Mouse (Mus musculus): Measurements from ENCODE around the gene Pknox2.

Gene Pknox2

DNA sequence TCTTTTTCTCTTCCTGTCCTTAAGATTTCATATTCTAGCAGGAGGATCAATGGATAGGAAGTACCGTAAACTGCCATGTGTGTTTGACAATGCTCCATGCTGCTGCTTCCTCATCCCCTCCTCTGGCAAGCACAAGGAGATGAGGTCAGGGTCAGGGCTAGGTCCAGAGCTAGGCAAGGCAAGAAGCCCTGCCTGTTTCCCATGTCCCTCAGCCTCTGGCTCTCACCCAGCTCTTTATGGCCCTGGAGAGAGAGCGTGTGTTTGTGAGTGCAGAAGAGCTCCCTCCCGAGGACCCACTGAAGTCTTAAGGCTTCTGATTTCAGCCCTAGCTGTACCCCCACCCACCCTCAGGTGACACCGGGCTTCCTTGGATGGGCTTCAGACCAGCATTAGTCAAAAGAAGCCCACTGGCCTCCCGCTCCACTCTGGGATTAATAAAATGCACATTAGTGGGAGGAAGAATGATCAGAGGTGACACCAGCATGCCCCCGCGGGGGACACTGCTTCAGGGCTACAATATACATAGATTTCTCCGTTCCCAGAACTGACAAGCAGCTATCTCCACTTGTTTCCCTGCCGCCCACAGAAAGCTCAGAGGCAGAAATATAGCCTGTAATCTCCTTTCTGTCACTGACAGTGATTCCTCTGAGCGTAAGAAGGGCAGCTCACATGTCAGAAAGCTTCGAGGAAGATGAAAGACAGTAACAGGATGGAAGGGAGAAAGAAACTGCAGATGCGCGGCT is 156.4 kb downstream of the Pknox2 start:
- DNase-seq (ENCODE audit: low read depth, low spot score), result no peak

DNA sequence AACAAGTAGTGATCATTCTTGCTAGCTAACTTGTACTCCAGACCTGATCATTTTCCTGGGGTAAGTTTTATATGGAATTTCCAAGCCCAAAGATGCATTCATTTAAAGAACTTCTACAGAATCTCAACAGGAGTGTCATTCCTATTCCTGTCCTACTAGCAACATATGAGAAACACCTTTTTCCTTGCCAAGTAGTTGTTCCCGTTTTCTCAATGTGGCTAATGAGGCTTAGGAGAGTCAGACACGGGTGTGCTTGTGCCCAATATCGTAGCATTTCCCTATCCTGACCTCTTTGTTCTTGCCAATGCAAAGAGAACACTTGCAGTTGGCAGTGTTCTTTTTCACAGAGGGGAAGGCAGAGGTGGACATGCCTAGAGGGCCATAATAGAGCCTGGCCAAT is 157.2 kb downstream of the Pknox2 start:
- no peak for DNase-seq (ENCODE audit: low read depth, low spot score)

DNA sequence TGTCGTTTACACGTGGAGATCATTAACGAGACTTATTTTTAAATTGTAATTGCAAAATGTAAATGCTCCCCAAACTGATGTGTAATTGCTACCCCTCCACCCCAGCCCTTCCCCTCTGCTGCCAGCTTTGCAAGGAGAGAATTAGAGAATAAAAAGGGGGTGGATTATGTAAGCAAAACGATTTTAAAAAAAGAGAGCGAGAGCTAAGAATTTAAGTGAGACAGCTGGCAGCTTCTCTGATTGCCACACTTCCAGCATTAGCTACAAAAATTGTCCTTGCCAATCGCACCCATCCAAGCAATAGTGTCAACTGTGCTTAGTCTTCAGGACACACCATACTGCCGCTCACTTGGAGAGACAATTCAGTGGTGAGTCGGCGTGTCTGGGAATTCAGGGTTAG is 162.0 kb downstream of the Pknox2 start:
- DNase-seq (ENCODE audit: low read depth, low spot score), result no peak

DNA sequence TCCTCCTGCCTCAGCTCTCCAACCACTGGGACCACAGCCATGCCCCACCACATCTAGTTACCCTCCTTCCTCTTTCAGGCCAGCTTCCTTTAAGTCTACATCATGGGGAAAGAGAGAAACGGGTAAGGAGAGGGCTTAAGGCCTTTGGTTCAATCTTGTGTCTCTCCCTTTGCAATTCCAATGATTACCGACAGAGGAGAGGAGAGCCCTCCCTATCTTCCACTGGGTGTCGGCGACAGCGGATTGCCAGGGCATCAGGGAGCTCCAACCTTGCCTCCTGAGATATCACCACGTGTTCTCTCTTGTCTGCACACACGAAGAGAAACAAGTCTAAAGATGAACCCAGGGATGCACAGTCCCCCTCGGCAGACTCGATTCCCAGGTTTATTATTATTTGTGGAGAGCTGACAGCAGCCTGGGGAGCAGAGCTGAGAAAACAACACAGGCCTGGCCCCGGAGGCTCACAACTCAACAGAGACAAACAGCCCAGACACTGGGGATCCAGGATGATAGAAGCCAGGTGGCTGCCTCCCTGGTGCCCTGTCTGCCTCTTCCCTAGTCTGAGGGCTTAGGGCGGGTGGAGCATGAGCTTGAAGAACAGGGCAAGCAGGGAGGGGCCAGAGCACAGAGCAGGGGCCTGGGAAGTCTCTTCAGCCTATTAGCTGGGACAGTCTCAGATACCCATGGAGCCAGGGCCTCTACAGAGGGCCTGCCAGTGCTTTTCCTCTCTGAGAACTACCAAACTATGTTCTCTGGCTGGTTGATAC is 170.4 kb downstream of the Pknox2 start:
- DNase-seq (ENCODE audit: low read depth, low spot score), result no peak

DNA sequence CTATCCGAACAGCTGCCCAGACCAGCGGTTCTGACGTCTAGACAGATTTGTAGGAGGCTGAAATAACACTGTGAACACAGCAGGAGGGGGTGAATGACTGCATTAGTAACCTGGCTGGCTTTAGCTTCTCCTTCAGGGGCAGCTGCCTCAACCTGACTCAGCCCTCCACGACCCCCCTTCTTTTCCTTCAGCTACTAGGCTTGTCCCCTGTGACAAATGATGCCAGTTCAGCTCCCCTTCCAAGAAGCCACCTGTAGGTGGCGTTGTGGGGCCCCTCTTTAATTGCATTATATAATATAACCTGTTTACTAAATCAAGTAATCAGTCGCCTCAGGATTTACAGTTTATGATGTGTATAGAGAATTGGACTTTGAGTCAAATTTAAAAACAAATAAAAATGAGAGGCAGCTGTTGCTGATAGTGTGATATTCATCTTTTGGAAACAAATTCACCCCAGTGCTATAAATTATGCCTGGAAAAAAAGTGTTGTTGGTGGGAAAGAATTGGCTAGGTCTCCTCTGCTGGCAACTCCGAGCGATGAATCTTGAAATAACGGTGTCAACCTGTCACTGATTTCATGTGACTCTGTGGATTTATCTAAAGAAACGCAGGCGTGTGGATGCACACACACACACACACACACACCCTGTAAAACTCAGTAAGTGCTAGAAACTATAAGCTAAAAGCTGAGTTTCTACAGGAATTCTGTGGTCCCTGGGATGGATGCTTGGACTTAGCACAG is 173.6 kb downstream of the Pknox2 start:
- DNase-seq (ENCODE audit: low read depth, low spot score), result no peak

DNA sequence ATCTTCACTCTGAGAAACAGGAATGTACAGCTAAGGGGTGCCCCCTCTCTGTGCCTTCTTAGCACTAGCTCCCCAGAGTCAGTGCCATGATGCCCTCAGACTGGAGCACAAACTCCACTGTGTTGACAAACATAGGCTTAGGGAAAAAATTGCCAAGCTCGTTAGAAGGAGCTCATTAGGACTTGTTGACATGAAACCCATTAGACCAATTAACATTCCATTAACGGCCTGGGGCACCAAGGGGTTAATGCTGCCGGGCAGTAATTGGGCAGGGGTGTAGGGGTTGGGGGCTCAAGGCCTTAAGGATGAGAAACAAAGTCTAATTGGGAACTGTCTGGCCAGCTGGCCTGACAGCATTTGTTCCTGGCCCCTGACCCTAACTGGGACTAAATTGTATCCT is 175.1 kb downstream of the Pknox2 start:
- no peak for DNase-seq (ENCODE audit: low read depth, low spot score)

DNA sequence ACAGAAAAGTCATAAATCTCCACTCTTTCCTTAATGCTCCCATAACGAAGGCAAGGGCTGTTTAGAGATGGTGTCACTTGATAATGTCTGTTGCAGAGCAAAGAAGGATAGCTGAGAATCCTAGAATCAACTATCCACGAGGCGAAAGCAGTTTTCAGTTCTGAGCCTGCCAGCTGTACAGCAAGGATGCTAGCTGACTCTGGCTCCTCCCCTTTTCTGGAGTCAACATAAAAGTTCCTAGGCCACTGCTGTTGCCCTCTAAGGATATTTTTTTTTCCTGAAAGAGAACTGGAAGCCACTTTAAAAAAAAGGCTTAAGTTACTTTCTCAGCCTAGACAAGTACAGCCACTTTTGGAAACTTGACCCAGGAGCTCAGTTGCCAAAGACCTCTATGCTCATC is 176.1 kb downstream of the Pknox2 start:
- DNase-seq (ENCODE audit: low read depth, low spot score), result no peak

DNA sequence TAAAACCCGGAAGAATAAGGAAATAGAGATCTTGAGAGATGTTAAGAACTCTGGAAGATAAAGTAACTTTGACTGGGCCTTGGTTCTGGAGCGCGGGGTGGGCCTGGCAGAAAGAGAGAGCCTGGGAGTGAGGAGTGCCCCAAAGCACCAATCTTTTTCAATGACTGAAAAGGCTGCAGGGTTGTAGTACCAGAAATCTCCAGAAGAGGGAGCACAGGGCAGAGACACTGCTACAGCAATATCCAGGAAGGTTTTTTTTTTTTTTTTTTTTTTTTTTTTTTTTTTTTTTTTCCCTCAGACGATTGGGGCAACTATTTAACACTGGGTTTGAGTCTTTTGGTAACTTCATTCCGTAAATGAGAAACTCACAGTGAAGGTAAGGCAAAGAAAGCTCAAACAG is 176.6 kb downstream of the Pknox2 start:
- DNase-seq (ENCODE audit: low read depth, low spot score), result no peak

DNA sequence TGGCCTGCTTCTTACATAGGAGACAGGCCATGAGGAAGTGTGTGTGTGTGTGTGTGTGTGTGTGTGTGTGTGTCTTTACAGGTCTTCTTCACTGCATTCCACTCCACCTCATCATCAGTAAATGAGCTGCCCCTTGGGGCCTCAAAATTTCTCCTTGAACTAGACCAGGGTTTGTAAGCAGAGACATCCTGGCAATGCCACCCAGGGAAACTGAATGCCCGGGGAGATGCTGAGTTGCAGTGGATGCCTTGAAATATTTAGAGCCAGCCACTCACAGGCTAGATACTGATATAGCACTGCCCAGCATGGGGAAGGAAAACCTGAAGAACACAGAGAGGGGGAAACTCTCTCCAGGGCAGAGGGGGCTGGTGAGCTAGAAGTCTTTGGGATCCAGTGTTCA is 178.1 kb downstream of the Pknox2 start:
- no peak for DNase-seq (ENCODE audit: low read depth, low spot score)

DNA sequence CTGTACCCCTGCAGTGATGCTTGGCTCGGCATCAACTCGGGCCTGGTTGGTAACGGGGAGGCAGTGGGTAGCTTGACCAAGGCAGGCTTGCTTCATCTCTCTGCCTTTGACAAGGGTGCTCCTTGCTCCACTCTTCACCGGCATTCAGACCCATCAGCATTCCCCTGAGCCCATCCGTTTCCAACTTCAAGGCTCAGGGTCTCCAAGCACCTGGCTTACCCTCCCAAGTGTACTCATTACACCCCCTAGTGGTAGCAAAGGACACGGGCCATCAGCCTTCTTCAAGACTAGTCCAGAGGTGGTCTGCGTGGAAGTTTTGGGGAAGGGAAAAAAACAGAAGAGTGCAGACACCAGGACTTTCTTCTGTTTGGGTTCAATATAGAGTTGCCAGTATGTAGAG is 178.5 kb downstream of the Pknox2 start:
- DNase-seq (ENCODE audit: low read depth, low spot score), result peak; percentile 64

DNA sequence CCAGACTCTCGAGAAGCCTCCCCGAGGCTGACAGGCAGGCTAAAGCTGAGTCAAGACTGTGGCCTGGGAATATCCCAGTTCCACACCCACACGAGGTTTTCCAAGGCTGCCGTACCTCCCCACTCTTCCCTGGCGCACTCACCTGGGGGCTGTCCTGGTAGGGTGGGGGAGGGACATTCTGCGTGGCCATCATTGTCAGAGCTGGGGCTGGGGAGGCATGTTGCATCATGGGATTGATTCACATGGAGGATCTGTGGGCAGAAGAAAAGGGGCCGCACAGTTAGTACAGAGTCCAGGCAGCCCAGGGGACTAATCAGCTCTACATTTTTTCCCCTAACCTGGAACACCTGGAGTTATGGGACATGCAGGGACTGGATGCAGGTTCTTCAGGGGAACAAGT is 179.0 kb downstream of the Pknox2 start:
- DNase-seq (ENCODE audit: low read depth, low spot score), result no peak

DNA sequence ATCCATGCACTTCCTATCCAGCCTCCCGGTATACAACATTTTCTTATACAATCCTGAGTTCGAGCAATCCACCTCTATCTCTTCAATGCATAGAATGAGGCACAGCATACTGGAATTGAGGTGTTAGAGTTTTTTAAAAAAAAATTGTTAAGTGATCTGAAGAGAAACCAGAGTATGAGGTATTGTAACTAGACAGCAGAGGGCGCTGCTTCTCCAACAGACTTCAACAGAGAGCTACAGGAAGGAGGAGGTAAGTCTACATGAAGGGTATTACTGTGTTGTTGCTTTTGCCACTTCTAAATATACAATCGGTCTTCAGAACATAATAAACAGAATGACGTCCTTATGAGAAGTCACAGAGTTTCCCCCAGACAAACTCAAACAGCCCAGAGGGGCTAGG is 181.5 kb downstream of the Pknox2 start:
- DNase-seq (ENCODE audit: low read depth, low spot score), result no peak

DNA sequence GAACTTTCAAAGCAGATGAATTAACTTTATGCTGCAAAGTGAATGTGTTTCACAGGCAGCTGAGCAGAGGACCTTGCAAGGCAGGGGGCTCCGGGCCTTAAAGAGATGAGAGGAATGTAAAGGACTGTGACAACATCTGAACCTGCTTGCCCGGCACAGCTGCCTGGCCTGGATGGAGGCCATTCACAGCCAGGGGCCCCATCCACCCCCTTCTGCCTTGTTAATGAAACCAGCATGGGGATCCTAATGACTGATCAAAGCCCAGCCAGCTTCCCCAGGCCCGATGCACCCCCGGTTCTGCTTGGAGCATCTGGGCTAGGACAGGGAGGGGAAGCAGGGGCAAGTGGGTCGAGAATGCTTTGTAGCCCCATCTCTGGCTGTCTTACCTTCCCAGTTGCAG is 183.0 kb downstream of the Pknox2 start:
- DNase-seq (ENCODE audit: low read depth, low spot score), result no peak

DNA sequence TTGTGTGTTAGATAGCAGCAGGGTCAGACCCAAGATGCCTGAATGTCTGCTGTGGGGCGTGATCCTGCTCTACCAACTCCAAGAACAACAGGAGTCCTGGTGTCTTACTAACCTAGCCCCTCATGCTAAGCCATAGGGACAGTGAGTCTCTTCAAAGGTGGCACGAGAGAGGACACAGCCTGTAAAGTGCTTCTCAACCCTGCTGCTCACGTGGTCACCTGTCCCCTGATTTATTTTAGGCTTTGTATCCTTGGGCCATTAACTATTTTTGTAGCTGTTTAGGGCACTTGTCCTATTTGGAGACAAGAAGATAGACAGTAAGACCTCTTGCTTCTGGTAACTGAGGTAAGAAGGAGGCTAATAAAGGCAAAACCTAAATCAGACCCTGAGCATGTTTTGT is 183.7 kb downstream of the Pknox2 start:
- no peak for DNase-seq (ENCODE audit: low read depth, low spot score)

DNA sequence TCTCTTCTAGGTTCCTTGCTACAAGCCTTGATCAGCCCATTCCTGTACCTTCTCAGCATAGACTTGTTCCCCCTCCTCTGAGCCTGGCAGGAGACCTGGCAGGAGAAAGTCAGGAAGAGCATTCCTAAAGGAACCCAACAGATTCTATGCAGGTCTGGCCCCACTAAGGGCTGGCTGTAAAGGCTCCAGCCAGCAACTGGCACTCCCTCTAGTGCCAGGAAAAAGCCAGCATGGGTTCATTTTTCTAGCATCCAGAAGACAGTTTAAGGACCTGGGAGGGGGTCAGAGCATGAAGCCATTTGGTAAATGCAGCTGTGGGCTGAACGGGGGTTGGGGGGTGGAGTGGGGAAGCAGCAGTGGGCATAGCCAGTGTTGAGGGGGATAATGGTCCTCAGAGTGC is 185.3 kb downstream of the Pknox2 start:
- DNase-seq (ENCODE audit: low read depth, low spot score), result no peak

DNA sequence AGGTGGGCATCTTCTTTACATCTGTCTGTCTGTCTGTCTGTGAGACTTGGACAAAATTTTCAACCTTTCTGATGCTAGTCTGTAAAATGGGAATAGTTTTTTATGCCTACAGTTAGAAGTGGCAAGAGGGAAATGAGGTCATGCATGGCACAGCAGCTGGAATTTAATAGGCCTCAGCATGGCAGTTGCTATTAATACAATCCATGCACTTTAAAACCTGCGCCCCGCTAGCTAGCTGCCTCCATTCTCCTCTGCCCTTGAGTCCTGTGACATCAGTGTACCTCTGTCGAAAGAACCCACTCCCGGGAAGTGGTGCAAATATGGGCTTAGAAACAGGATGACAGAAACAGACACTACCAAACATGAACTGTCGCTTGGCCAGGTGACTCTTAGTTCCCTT is 186.1 kb downstream of the Pknox2 start:
- DNase-seq (ENCODE audit: low read depth, low spot score), result no peak

DNA sequence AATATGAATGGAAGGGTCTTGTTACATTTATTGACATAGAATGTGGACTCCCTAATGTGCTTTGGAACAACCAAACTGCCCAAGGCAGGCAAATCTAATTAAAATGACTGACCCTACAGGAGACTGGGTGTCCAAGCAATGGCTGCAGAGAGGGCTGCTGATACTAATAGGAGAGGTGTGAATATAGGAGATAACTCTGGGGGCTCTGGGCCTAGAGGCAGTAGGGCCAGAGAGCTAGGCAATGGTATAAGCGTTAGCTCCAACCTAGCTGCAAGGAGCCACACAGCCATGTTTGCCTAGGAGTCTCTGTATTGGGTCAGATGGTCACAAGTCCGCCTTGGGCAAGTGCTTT is 196.1 kb downstream of the Pknox2 start:
- DNase-seq (ENCODE audit: low read depth, low spot score), result no peak

DNA sequence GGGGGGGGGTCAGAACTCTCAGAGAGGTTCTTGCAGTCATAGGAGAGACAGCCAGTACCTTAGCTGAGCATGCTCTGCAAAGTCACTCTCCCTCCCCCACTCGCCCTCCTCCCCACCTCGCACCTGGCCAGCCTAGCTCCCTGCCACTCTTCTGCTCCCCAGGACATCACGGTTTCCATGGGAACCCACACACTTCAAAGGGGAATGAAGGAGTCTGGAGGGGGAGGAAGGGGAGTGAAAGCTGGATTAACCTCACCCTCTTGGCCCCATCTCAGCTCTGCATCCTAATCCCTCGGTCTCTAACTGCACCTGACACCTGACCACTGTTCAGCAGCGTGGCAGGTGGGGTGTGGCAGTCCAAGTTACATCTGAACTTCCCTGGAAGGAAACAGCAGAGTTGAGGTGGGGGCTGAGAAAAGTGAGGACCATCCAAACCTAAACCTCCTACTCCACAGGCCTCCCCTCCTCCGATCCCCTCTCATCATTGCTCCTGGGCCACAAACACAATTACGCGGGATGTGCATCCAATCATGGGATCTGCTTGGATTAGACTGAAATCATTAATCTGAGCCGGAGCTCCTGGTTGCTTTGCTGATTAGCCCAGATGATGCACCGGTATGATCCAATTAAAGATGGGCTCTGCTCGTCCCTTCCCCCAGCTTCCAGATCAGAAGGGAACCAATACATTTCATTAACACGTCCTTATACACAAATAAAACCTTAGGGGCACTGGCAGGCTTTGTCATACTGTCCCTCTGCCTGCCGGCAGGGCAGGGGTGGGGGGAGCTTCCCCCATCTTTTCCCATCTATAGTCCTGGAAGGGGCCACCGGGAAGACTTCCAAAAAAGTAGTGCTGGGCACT is 196.7 kb downstream of the Pknox2 start:
- no peak for DNase-seq (ENCODE audit: low read depth, low spot score)

DNA sequence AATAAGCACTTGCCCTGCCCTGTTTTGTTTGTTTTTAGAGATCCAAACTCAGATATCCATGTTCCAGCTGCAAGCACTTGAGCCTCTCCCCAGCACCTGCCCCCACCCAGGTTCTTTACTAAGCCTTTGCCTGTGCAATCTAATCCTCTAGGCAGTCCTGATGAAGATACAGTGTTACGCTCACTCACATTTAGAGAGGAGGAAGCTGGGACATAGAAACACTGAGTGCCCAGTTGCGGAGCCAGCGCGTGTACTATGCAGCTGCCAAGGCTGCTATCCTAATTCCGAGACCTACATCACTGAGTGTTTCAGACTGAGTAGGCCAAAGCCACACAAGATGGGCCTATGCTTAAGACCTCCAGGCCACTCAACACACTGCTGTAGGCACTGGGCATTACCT is 199.0 kb downstream of the Pknox2 start:
- DNase-seq (ENCODE audit: low read depth, low spot score), result no peak

DNA sequence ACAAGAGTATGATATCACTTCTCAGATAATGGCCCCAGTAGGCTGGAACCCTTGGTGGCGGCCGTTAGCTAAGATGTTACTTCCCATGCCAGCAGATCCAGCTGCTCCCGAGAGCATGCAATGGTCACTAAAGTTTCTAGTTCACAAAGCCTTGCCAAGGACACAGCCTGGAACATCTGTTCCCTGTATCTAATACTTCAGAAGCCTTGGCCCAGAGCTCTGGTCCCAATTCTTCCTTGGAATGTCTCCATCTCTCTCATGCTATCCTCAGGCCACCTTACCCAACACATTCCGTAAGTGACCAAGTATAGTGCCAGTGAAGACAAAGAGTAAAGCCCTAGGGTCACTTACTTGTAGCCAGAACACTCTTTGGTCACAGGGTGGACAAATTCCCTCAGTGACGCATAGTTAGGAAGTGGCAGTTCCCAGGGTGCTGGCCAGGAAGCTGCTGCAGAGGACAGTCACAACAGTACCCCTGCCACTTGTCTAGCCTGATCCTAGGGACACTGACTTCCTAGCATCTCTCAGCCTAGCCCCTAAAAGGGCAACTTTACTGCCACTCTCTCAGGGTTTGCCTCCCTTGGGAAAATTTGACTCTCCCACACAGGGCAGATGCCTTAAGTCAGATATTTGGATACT is 200.0 kb downstream of the Pknox2 start:
- no peak for DNase-seq (ENCODE audit: low read depth, low spot score)

DNA sequence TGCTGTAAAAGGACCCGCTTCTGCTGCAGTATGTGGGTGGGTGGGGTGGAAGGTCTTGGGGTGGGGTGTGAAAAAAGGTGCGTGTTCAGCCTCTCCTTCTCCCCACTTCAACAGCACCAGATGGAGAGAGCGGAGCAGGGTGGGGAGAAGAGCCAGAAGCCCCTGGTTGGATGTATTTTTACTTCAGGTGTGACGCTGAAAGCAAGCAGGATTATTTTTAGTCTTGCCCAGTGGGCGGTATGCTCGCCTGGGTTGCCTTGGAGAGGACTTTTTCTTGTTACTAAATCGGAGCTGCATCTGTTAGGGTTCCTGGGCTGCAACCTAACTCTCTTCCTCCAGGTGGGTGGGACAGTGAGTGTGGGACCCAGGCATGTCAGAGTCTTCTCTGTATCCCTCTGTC is 202.4 kb downstream of the Pknox2 start:
- no peak for DNase-seq (ENCODE audit: low read depth, low spot score)
